9 mouse cellular contexts compared by ENCODE assay signal in the genomic region with DNA sequence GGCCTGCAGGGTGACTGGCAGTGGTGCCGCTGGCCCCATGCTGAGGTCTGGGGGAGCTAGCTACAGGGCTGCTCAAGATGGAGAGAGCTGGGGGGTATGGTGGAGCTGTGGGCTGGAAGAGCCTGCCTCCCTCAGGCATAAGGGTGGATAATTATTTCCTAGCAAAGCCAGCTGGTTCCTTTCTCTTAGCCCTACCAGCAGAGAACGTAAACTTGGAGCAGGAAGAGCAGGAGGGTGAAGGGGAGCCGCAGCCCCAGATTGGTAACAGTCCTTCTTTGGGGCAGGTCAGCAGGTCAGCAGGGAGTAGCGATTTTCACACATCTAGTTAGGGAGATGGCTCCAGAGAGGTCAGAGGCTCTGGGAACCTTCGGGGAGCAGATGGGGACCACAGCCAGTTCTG. TPM values are rescaled to one million over a fixed set of nuclear protein-coding genes. Genes with fewer than 3 reads are reported as not detected.
DNase-seq lines count a peak whose midpoint lies in the region; ATAC-seq and TF ChIP-seq lines count a peak whose summit lies in the region.
"Had no signal": no experiment of that assay in that cellular context is flagged by ENCODE, and none has a peak within 500 bp of the region (broad histone marks: within the 10 kb centered on the region; RNA-seq: fewer than 3 reads in every experiment).

No protein-coding gene starts in this region.

- H3K4me1 ChIP-seq in lung, adult 2 months (ENCODE audit: control insufficient read depth, insufficient read depth, low read length): peaks cover 6% of the 10 kb centered on the region
- peaks cover 14% of the 10 kb centered on the region for H3K4me1 ChIP-seq in intestine, embryonic 16.5 days (ENCODE audit: control insufficient read depth, insufficient read depth, low read length)
- no peaks in the 10 kb centered on the region for H3K4me1 ChIP-seq in neural tube, embryonic 14.5 days (ENCODE audit: control insufficient read depth, insufficient read depth, low read length)

- peak overlapping the region; percentile 54 for H3K27ac ChIP-seq in intestine, embryonic 16.5 days (ENCODE audit: low read length)
- H3K27ac ChIP-seq in neural tube, embryonic 14.5 days (ENCODE audit: low read depth, low read length): 0 out of 2 replicates have a peak overlapping the region, but pooled peaks have one; percentile 10

- no peaks in the 10 kb centered on the region for H3K9me3 ChIP-seq in intestine, embryonic 16.5 days (ENCODE audit: control insufficient read depth, low read length)
- H3K9me3 ChIP-seq in neural tube, embryonic 14.5 days (ENCODE audit: control insufficient read depth, low read length): no peaks in the 10 kb centered on the region

- H3K4me2 ChIP-seq in intestine, embryonic 16.5 days (ENCODE audit: low read depth, low read length): no peak overlapping the region
- no peak overlapping the region for H3K4me2 ChIP-seq in neural tube, embryonic 14.5 days (ENCODE audit: low read depth, low read length)

- H3K4me3 ChIP-seq in lung, adult 2 months (replicated peaks; ENCODE audit: extremely low read depth, low read depth, low read length): no peak overlapping the region
- no peak overlapping the region for H3K4me3 ChIP-seq in intestine, embryonic 16.5 days (ENCODE audit: low read length)
- no peak overlapping the region for H3K4me3 ChIP-seq in neural tube, embryonic 14.5 days (ENCODE audit: low read depth, low read length)

- ATAC-seq in intestine, embryonic 16.5 days: no peak
- no peak for ATAC-seq in neural tube, embryonic 14.5 days (ENCODE audit: low read depth)

- no peaks in the 10 kb centered on the region for H3K27me3 ChIP-seq in intestine, embryonic 16.5 days (replicated peaks; ENCODE audit: control insufficient read depth, insufficient read depth, low read length)
- H3K27me3 ChIP-seq in neural tube, embryonic 14.5 days (ENCODE audit: control insufficient read depth, insufficient read depth, low read length): no peaks in the 10 kb centered on the region

- intact Hi-C loops in left cerebral cortex, postnatal 25 days (cut with DNase I): no loop called here

- peak; percentile 77 for DNase-seq in embryo, embryonic 10 days (ENCODE audit: low spot score)
- DNase-seq in embryo, embryonic 9.5 days (ENCODE audit: extremely low spot score): no peak
- DNase-seq in lung, adult 2 months: no peak
- no peak for DNase-seq in lung, postnatal 14 days
- no peak for DNase-seq in MN1 (ENCODE audit: low spot score)
- no peak for DNase-seq in left cerebral cortex, postnatal 25 days (ENCODE audit: low spot score in 2 of 2)
- DNase-seq: adrenal gland, postnatal 25 days had no signal

- peak overlapping the region; percentile 19; the same call in 1 of the 2 replicates for H3K9ac ChIP-seq in intestine, embryonic 16.5 days (ENCODE audit: low read depth, low read length)
- H3K9ac ChIP-seq in neural tube, embryonic 14.5 days (replicated peaks; ENCODE audit: low read depth, low read length): 0 out of 2 replicates have a peak overlapping the region, but pooled peaks have one; percentile 2

- 50% methylated on average over 5 of the region's 5 CpGs for WGBS in lung, adult 2 months
- 31% methylated on average over 5 of the region's 5 CpGs for WGBS in intestine, embryonic 16.5 days
- WGBS in neural tube, embryonic 14.5 days: 15% methylated on average over 5 of the region's 5 CpGs

- TF ChIP-seq POLR2A in lung, adult 2 months (IDR thresholded peaks at IDR 0.05; ENCODE audit: borderline replicate concordance, extremely low read depth, low read depth, low read length): no peak

- peaks cover 13% of the 10 kb centered on the region for H3K36me3 ChIP-seq in intestine, embryonic 16.5 days (ENCODE audit: control insufficient read depth, insufficient read depth, low read length)
- H3K36me3 ChIP-seq in neural tube, embryonic 14.5 days (ENCODE audit: control insufficient read depth, insufficient read depth, low read length): peaks cover 14% of the 10 kb centered on the region; the same call in 1 of the 2 replicates

- TF ChIP-seq CTCF in lung, adult 2 months (IDR thresholded peaks at IDR 0.05; ENCODE audit: insufficient read depth, low read length): peak; percentile 6; the same call in 1 of the 2 replicates

RNA-seq across cellular contexts. Expression of a gene that starts 44.4 kb away (rescaled TPM):
- 14.6 and 14.7 TPM in 2 replicates for polyA plus RNA-seq in lung, adult 2 months (2012; rRNA removed)
- 52.8 and 53.8 TPM in 2 replicates for polyA plus RNA-seq in intestine, embryonic 16.5 days (2015; fragmentation: Nextera tagmentation; extraction: Ambion mirVana)
- 53.4 and 57.1 TPM in 2 replicates for polyA plus RNA-seq in neural tube, embryonic 14.5 days (2014; fragmentation: Nextera tagmentation; extraction: Ambion mirVana)
- 100 to 1,000 TPM; 138 to 148 TPM for total RNA-seq in left cerebral cortex, postnatal 25 days (2021)
